Mouse (Mus musculus) stomach, postnatal 0 days (tissue): Measurements from ENCODE around the gene Vcp.

ENCODE experiments used
- CTCF ChIP-seq: IDR thresholded peaks from 2 replicates; pipeline ENCODE4 v1.5.1; 2016; ENCODE audit warnings: antibody characterized with exemption, low read depth, mild to moderate bottlenecking, moderate library complexity
- EP300 ChIP-seq: optimal IDR thresholded peaks from 2 replicates; pipeline ENCODE3; 2016; ENCODE audit warnings: antibody characterized with exemption

DNA sequence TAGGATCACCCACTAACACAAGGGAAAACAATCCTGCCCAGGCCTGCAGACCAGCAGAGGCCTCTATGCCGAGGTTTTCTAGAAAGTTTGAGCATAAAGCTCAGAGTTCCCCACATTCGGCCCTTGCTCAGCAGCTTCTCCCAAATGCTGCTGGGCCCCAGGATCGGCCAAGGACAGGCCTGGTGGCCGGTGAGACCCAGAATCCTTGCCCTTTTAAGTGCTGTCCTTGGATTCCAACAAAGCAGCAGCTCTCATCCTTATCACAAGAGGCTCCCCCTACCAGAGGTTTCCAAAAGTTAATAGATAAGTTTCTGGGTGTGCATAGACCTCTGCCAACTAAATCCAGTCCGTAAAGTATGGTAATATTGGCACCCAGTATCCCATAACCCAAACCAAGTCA is 26.4 kb downstream of the Vcp start:
- TF ChIP-seq CTCF (no peak), EP300 (no peak)
